Mouse (Mus musculus) testis, postnatal 14 days (tissue): ENCODE measurements at regions not wholly inside any gene's neighbourhood (a gene's known extent, or its start where the extent isn't known, plus 50 kb on each side); places are given as distances from the start of the nearest gene placed in this dataset.

Source experiments
- DNase-seq: peaks from one replicate; pipeline ENCODE4 v3.0.0; 2021; ENCODE audit warnings: low spot score

DNA sequence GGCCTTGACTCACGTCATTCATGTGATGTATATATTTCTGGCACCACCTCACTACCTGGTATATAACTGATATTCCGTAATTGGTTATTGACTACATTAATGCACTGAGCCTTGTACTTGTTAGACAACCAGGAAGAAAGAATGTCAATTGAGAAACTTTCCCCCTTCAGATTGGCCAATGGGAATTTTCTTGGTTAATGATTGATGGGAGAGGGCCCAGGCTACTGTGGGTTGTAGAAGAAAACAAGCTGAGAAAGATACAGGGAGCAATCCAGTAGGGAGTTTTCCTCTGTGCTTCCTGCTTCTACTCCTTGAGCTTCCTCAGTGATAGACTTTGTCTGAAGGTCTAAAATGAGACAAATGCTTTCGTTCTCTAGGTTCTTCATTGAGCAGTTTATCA, 1866.1 kb upstream of the Lrrc6 start:
- no peak for DNase-seq

DNA sequence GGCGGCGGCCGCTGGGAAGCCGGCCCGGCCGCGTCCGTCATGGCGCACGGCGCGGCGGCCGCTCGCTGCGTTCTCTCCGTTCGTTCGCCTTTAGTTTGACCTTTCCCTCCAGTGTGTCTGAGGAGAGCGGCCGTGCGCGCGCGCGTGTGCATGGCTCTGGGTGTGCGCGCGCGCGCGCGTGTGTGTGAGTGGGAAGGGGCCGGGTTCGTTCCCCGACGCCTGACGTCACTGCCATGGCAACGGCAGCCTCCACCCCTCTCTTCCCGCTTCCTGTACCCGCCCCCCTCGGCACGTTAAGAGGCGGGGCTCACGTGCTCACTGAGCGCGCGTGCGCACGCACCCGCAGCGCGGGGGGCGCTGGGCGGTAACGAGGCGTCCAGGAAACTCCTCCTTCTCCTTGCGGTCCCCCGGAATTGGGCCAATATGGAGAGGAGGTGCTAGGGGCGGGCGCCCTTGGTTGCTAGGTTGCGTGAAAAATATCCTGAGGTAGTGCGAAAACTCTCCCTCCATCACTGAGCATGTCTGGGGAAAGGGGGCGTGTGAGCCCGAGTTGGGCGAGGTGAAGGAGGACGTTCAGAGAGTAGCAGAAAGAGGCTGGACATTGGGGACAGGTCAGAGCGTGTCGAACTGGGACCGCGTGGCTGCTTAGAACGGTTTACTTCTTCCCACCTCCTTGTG, 1862.5 kb upstream of the Lrrc6 start:
- peak; percentile 99 for DNase-seq

DNA sequence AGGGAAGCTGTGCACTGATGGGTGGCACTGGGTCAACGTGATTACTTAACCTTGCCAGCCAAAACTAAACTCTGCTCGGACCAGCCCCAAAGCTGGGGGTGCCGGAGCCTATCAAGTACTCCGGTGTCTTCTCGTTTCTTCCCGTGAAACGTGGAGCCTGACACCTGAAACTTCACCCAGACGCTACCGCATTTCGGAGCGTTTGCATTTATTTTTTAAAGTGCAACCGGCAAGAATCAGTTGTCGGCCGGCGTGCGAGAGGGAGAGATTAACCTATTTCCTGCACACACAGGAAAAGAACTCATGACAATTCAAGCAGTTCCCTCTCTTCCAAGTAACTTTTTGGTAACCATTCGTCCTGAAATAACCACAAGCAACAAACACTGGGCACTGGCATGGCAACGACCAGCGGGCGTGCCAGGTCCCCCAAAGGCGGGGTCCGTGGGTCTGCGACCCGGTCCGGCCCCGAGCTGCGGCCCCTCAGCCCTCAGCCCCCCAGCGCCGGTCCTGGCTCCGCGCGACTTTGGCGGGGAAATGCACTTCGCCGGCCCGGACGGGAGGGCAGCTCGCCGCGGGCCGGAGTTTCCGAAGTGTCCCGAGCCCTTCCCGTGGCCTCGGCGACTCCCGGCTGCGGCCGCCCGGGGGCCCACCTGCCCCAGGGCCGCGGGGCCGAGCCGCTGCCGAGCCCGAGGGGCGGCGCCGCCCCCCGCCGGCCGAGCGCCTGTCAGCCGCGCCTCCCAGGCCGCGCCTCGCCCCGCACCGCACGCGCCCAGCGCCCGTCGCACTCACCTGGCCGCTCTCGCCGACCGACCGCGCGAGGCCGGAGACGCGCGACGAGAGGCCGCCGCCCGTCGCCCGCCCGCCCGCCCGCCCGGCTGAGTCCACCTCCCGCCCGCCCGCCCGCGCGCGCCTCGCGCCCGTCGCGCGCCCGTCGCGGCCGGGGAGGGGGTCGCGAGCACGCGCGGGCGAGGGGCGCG, 1861.7 kb upstream of the Lrrc6 start:
- DNase-seq, result peak; percentile 71

DNA sequence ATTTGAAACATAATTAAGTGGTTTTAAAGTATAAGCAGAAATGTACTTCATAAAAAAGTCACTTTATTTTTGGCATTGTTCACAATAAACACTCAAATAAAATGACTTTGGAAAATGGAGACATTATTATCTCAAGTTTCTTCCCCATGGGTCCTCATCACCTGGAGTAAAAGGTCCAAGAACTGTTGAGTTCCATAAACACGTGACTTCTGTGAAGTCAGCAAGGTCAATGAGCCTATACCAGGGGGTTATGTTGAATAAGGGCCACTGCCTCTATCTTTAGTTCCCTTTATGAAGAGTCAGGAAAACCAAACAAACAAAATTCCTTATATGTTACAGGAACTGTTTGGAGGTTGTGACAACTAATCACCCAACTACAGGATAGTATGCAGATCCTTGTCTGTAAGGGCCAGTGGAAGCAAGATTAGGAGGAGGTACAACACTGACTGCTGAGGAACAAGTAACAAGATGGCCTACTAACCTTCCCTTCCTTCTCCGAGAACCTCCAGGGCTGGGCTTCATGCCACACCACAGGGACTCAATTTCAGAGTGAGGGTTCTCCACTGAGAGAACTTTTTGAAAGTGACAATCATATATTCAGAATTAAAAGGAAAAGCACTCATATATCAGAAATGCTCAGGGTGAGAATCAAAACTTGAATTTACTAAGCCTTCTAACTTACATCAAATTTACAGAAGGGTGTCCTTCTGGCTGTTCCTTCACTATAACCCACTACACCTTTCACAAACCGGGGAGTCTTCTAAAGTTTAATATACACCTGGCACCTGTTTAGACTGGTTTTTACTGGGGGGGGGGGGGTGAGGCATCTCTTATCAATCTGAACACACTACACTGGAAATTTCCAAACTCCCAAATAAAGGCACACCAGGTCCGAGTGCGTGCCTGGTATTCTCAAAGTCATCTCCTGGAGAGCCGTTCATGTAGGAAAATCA, 1860.5 kb upstream of the Lrrc6 start:
- DNase-seq, result no peak

DNA sequence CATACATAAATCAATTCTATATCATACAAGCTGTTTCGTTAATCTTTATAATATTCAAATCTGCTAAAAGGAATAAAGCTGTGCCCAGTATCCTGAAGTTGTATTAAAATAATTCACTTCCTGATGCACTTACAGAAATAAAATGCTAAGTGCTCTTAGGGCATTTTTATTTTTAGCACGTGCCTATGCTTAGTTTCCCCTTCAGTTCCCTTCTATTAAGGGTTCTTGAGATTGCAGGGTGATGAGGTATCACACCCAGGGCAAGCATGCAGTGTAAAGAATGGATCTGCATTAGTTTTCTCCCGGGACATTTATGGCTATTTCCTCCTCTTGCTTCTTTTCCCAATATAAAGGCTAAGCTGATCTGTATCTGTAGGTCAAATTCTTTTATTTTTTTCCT, 1858.8 kb upstream of the Lrrc6 start:
- DNase-seq, result no peak

DNA sequence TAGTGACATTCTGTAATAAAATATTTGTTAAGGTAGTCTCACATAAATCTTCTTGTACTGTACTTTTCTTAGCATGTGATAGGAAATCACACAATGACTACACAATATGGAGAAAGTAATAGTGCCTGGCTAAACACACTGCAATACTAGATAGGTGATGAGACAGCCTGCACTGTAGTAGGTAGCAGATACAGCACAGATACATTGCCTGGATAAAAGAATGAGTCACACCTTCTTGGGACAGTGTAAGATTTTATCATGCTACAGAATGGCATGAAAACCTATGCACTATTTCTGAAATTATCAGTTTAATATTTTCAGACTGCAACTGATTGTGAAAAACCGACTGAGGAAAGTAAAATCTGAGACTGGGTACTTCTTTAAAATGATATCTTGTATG, 1855.2 kb upstream of the Lrrc6 start:
- DNase-seq, result no peak

DNA sequence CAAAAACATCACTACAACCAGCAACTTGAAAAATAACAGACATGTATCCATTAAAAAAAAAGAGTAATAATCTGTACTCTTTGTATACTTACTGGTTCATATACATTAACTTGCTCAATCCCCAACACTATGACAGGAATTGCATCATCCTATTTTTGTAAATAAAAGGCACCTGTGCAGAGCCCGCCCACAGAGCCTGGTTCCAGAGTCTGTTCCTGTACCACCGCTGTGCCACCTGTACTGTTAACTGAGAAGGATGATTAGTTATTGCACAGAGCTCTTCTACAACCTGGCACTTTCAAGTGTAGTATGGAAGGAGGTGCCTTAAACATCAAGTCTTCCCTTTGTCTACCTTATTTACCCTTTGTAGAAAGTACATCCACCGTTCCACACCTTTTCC, 1843.9 kb upstream of the Lrrc6 start:
- DNase-seq, result no peak

DNA sequence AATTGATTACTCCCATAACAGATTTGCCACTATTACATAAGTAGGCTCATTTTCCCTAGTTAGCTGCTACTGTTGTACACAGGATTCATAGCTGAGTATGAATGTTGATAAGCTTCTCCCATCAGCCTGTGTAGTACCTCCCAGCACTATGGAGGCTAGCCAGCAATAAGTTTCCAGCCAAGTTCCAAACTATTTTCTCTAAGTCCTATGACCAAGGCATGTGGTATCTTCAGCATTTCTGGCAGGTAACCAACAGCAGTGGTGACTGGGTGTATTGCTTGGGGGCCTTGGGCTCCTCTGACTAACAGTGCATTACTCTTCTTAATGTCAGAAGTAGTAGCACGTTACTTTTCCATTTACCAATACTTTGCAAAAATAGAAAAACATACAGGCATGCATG, 1841.8 kb upstream of the Lrrc6 start:
- no peak for DNase-seq

DNA sequence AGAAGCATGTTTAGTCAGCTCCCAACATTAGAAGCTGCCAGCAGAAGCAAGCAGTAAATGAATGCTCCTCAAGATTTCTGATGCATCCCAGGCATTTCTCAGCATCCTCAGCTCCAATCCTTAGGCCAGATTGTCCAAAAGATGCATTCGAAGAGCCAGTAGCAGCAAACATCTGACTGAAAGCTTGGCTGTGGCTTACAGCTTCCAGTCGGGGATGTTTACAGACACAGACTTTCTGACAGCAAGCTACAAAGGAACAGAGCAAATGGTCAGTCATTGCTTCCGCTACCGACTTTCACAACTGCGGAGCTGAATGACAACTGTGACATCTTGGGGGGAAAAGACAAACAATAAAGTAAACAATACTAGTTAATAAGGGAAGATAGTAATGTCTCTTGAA, 1840.3 kb upstream of the Lrrc6 start:
- no peak for DNase-seq

DNA sequence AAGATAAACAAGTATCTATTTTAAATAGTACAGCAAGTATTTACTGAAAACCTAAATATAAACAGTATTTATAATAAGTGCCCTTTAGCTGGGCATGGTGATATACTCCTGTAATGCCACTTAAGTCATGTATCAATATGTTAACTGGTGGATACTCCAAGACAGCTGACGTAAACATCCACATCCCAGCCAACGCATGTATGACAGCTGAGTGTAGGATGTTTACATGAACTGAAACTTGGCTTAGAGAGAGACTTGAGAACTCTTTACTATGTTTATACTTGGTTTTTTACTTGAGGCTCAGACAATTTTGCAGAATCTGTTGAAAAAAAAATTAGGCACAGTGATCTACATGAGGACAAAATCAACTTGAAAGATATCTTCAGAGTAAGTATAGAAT, 1836.6 kb upstream of the Lrrc6 start:
- DNase-seq, result no peak

DNA sequence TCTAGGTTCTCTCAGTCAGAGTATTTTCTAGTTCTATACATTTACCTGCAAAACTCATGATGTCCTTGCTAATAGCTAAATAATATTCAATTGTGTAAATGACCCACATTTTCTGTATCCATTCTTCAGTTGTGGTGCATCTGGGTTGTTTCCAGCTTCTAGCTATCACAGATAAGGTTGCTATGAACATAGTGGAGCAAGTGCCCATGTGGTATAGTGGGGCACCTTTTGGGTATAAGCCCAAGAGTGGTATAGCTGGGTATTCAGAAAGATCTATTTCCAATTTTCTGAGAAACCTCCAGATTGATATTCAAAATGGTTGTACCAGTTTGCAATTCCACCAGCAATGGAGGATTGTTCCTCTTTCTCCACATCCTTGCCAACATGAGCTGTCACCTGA, 1835.1 kb upstream of the Lrrc6 start:
- DNase-seq, result no peak

DNA sequence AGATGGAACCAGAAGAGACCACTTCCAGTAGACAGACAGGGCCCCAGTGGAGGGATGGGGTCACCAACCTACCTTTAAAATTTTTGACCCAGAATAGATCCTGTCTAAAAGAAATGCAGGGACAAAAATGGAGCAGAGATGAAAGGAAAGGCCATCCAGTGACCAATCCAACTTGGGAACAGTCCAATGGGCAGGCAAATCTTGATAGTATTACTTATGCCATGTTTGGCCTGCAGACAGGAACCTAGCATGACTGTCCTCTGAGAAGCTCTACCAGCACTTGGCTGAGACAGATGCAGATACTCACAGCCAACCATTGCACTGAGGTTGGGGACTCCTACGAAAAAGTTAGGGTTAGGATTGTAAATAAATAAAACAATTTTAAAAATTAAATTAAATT, 1815.4 kb upstream of the Lrrc6 start:
- no peak for DNase-seq
